Mouse (Mus musculus) heart, adult 11 months (tissue): Measurements from ENCODE around the gene Tenm3.

Experiments used
- DNase-seq: peaks from one replicate; pipeline ENCODE4 v3.0.0; 2022

The Tenm3 gene

DNA sequence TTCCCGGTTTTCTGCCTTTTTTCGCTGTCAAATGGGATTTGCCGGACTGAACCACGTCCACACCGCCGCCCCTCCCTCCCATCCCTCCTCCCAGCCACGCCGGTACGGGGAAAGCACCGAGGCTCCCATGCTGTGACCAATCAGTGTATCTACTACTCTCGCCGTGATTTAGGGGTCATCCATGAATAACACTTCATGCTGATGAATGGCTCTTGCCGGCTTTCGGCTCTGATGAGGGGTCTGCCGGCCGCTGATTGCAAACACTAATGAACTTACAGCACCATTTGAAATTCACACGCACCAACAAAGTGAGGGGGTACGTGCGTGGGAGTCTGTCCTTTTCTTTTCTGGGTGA is at the start of gene Tenm3:
TSS of gene Tenm3 (minus strand) at position 21 of the 355 bp plus-strand sequence.
- DNase-seq, result peak; percentile 88

DNA sequence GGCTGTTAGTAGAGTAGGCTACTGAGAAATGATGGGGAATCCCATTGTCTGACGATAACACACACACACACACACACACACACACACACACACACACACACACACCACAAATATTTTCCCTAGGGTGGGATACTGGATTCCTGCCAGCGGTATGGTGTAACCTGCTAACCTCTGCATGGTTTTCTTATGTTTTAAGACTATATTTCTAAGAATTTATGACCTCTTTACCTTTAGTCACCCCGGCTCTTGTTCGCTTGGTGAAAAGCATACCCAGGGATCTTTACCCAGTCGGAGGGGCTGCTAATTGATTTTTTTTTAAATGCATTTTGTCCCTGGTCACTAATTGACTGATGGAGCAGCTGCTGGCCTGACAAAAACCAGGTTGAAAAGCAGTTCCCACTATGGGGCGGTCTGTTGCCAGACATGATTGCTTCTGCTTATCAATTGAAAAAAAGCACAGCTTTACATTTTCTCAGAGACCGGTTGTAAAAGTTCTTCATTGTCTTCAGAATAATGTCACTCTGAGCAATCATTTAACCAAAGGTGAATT is 46.5 kb upstream of the Tenm3 start:
- DNase-seq, result no peak

DNA sequence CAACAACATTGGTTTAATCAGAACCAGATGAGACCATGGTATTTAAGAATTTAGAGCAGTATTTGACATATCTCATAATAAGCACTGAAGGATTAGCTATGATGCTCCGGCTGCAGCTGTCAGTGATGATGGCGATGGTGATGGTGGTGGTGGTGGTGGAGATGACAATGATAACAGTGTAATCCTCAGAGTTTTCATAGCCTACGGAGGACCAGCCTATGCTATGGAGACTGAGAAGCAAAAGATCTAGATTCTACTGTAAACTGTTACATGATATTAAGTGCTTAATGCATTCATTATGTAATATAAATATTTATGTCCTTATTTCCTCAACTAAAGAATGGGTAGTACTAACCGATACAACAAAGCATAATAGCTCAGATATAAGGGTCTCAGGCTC is 40.5 kb upstream of the Tenm3 start:
- DNase-seq, result no peak

- peak; percentile 46 for DNase-seq
Measured at GRCm38 (mm10) chr8:48880585-48880984, 36.8 kb upstream of the Tenm3 start.

GRCm38 (mm10) chr8:48865972-48866371 is 22.2 kb upstream of the Tenm3 start:
- no peak for DNase-seq

DNA sequence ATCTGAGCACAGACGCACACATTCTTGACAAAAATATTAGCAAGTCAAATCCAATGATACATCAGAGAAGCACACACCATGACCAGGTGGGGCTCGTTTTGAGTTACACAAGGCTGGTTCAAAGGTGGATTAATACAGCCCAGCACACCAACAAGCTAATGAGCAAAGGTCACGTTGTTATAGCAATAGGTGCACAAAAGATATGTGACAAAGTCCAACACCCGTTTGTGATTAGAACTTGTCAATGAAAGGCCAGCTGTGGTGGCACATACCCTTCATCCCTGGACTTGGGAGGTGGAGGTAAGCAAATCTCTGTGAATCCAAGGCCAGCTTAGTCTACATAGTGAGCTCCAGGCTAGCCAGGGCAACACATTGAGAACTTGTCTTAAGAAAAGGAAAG is 21.7 kb upstream of the Tenm3 start:
- peak; percentile 25 for DNase-seq

DNA sequence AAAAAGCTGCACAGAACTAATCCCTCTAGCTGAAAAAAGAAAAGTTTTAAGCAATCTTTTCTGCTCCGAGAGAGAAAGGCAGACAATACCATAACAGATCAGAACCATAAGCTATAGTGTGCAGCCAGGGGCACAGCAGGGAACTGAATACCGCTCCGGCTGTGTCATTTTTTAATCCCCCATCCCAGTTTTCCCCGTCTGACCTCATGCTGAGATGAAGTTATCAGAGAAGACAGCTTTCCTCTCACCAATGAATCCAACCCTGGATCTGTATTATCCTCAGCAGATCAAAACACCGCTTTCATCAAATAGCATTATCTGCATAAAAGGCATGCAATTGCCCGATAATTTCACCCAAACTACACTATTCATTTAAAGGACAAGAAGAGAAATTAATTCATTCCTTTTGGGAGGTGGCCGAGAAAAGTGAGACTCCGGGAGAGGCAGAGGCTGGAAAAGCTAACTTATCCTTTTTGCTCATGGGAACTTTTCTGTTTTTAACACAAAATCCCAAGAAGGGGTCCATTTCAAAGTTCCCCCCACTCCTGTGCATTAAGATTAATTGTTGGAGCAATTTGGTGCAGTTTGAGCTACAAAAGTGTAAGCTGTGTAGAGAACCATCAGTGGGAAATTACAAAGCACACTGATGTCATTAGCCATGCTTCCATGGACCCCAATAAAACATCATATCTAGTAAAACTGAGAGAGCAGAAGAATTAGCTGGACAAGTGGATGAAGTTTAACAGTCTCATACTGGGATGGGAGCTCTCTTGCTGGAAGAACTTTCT is 6.7 kb upstream of the Tenm3 start:
- DNase-seq, result no peak

DNA sequence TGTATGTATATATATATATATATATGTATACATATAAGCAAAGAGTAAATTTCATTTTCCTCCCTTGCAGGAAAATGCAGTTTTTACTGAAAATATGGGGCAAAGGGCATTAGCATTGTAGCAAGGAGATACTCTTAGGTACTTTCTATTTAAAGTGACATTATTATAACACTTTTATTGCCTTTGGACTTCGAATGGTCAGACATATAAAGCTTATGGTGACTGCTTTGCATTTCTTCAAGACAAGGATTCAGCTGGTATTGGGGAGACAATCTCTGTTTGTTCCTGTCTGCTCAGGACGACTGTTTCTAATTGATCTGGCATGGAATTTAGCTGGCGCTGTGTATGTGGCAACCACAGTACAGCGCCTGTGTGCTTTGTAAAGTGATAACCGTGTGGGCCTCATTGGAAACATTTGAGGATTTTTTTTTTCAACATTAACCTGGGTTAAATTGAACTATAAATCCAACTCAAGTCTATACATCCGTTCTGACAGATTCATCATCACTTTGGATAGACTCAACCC is 5.4 kb upstream of the Tenm3 start:
- no peak for DNase-seq

GRCm38 (mm10) chr8:48844961-48845360 is 1.2 kb upstream of the Tenm3 start:
- DNase-seq, result peak; percentile 88

GRCm38 (mm10) chr8:48844370-48844905 is 687 bp upstream of the Tenm3 start:
- peak; percentile 84 for DNase-seq

DNA sequence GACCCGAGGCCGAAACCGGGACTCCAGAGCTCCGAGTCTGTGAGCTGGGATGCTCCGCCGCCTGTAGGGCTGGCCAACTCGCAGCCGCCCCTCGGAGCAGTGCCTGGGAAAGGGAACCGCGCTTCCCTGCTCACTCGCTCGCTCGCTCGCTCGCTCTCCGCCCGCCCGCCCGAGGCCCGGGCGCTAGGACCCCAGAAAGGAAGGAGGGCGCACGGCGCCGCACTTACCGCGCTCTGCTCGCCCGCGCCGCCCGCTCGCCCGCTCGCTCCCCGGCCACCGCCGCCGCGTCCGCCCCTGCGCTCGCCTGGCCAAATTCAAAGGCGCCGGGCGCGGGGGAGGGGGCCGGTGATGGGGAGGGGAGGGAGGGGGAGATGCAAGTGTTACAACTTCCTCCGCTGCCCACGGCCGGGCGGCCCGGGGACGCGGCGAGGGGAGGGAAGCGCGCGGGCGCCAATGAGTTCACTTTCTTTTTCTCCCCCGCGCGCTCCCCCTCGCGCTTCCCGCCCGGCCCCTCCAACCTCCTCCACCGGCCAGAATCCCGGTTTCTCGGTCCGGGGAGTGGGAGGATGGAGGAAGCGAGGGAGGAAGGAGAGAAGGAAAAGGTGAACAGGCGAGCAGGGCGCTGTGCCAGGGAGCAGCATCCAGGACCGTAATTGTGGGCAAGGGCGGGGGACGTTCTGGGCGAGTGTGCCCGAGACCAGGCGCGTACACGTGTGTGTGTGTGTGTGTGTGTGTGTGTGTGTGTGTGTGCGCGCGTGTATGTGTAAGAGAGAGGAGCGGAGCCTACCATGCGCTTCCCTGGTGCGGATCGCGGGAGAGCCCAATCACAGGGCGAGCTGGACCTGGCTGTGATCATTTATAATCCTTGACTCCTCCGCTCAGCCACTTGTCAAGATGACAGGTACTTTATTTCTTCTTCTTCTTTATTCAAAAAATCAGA is 490 bp downstream of the Tenm3 start:
- DNase-seq, result peak; percentile 94

DNA sequence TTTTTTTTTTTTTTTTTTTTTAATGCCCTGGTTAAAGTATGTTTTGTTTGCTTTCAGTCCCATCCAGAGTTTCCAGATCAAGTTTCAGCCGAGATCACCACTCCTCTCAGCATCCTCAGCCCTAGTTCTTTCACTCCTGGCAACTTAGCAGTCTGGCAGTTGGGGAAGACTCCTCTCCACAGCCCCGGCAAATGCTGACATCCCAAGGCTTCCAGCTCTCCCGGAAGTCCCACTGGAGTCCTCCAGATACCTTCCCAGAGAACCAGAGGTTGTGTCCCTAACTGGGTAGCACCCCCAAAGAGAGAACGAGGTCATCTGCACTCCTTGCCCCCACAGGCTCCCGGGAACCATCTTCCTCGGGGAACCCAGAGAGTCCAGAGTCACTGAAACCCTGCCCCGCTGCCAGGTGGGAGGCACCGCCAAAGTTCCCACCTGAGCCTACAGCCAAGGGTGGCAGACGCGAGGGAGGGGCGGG is 1.2 kb downstream of the Tenm3 start:
- DNase-seq, result peak; percentile 91

- no peak for DNase-seq
Measured at GRCm38 (mm10) chr8:48842035-48842434, 1.7 kb downstream of the Tenm3 start.

DNA sequence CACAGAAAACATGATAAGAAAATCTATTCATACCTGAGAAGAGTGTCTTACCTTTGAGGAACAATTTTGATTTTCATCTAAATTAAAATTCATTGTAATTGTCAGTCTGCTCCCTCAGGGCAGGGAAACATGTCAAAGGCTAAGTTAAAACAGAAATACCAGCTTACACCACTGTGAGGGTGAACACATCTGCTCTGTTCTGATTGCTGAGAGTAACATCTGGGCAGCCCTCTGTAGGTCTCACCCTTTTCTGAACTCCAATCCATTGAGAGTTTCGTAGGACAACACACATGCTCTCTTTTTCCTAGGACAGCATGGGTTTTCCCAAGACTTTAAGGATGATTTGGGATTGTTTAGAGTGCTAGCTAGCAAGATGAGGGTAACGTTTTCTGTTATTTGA is 8.0 kb downstream of the Tenm3 start:
- DNase-seq, result no peak

DNA sequence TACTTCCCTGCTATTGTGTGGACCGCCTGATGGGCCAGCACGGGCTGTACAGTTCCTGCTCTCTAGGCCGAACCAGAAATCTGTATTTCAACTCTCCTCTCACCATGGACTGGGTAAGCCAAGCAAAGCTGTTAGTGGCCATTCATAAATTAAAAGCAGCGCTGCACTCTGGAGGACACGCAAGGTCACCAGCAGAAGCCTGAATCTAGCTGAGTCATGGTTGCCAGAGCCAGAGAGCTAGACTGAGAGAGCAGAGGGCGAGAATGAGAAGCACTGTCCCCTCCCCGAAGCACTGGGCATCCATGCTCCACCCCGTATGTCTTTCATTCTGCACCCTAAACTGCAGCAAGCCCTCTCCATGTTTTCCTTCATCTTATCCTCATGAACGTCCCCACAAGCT is 16.3 kb downstream of the Tenm3 start:
- DNase-seq, result no peak

GRCm38 (mm10) chr8:48825666-48826065 is 18.1 kb downstream of the Tenm3 start:
- no peak for DNase-seq

GRCm38 (mm10) chr8:48822291-48822690 is 21.5 kb downstream of the Tenm3 start:
- no peak for DNase-seq

DNA sequence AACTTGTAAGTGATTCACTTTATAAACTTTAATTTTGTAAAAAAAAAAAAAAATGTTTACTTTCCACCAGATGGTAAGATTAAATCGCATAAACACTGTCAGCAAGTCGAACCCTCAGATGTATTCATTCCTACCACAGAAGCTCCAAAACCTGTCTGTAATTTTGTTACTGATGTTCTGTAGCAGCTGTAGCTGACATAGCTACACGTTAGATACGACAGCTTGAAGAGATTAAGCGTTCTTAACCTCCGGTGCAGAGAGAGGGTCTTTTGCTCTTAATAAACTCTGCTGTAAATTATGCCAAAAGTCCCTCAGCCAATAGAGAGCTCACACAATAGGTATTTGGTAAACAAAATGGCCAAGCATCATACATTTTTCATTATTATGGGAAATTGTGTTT is 23.8 kb downstream of the Tenm3 start:
- DNase-seq, result no peak

DNA sequence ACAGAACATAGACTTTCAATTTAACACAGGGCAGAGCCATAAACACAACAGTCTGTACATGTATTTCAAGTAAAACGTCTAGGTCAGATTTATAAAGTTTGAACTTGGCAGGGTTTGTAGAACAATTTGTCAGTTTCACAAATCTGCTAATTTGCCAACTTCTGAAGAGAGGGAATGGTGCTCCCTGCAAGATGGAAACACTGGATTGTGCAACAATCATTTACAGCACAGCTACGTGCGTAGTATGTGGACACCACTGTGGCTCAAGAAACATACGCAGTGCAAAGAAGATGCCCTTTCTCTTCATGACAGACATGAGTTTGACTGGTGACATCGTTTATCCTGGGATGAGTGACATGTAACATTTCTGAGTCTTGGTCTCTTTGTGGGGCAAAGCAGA is 24.4 kb downstream of the Tenm3 start:
- no peak for DNase-seq

DNA sequence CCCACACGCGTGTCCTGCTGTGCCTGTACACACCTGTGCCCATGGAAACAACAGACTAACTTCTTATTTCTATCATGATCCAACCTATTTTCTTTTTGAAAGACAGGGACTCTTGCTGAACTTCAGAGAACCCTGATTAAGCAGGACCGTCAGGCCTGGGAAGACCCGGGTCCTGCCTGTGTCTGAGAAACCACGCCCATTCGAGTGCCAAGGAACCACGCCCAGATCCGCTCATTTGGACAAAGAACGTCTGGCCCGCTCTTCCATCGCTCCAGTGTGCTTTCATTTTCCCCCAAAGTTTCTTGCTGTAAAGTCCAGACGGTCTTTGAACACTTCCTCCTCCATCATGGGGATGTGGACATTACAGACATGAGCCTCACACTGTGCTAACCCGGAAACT is 26.8 kb downstream of the Tenm3 start:
- no peak for DNase-seq

- DNase-seq, result no peak
Measured at GRCm38 (mm10) chr8:48812196-48812741, 31.5 kb downstream of the Tenm3 start.

- no peak for DNase-seq
Measured at GRCm38 (mm10) chr8:48810615-48811014, 33.1 kb downstream of the Tenm3 start.

DNA sequence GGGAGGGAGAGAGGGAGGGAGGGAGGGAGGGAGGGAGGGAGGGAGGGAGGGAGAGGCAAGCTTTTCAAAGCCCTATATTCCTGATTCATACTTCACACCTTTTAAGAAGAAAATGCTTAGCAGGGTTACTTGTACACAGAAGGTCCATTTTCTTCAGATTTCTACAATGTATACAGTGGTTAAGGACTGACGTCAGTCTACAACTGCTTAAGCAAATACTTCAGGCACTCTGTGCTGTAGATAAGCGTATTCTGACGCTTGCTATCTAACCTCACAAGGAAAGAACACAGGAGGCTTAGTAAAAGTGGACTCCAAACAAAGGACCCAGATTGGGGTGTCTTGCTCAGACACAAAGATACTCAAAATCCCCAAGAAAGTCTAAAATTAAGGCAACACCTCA is 34.6 kb downstream of the Tenm3 start:
- no peak for DNase-seq
